1 mouse cellular context compared by ENCODE assay signal in genomic region chr2:30285004-30285403, GRCm38 (mm10).
A peak's percentile ranks its signal among the peaks of the same experiment; 100 is the strongest.
TF ChIP-seq lines count a peak whose summit lies in the region.

No protein-coding gene starts in this region.

TF ChIP-seq in CH12.LX, 34 proteins besides CTCF, POLR2A, EP300 and RAD21 (continued from another document):
- TF ChIP-seq IRF4 (IDR thresholded peaks at IDR 0.05; ENCODE audit: low read depth, low read length) (peak; percentile 51), ZC3H11A (IDR thresholded peaks at IDR 0.05; ENCODE audit: low read depth, low read length) (no peak), RCOR1 (conservative IDR thresholded peaks at IDR 0.05; ENCODE audit: low read depth, low read length) (no peak), USF1 (IDR thresholded peaks at IDR 0.05; ENCODE audit: low read depth, low read length) (no peak), NELFE (IDR thresholded peaks at IDR 0.05; ENCODE audit: low read depth, low read length) (0 out of 2 replicates have a peak, but pooled peaks have one; percentile 47), SIN3A (IDR thresholded peaks at IDR 0.05; ENCODE audit: low read length) (0 out of 2 replicates have a peak, but pooled peaks have one; percentile 36), TCF12 (IDR thresholded peaks at IDR 0.05; ENCODE audit: low read depth, low read length) (peak; percentile 40; the same call in 1 of the 2 replicates), TBP (conservative IDR thresholded peaks at IDR 0.05; ENCODE audit: low read depth, low read length) (peak; percentile 51; the same call in 1 of the 2 replicates), HCFC1 (IDR thresholded peaks at IDR 0.05; ENCODE audit: low read depth, low read length) (peak; percentile 28; the same call in 1 of the 2 replicates)
